Mouse (Mus musculus): Measurements from ENCODE around the gene Aifm1. TPM values are rescaled to one million over a fixed set of nuclear protein-coding genes. Genes with fewer than 3 reads are reported as not detected.

Gene Aifm1
- total RNA-seq, 1 experiment = 88.9 TPM

Other genes starting within 250 kb of the Aifm1 start
- 1.7 and 2.7 TPM in 2 replicates for gene Bcorl1, start 172.2 kb downstream of the Aifm1 start, total RNA-seq (2012; rRNA removed)
- gene Elf4, start 50.4 kb downstream of the Aifm1 start, total RNA-seq (2012; rRNA removed) = 1.9 and 2.7 TPM in 2 replicates
- 0.76 and 1.8 TPM in 2 replicates for gene Rab33a, start 5.7 kb upstream of the Aifm1 start, total RNA-seq (2012; rRNA removed)
- gene Zfp280c, start 80.9 kb upstream of the Aifm1 start, total RNA-seq (2012; rRNA removed) = 9.0 and 11.3 TPM in 2 replicates
- 4.1 and 5.8 TPM in 2 replicates for gene Slc25a14, start 109.8 kb upstream of the Aifm1 start, total RNA-seq (2012; rRNA removed)
- not detected in 2 replicates for gene Gpr119, start 160.9 kb upstream of the Aifm1 start, total RNA-seq (2012; rRNA removed)
- gene Rbmx2, start 181.4 kb upstream of the Aifm1 start, total RNA-seq (2012; rRNA removed) = 10.6 and 18.4 TPM in 2 replicates